Mouse (Mus musculus): ENCODE data around the gene Hoxb6.
A peak's percentile ranks its signal among the peaks of the same experiment; 100 is the strongest.

The Hoxb6 gene

GRCm38 (mm10) chr11:96285771-96286738 is 6.2 kb upstream of the Hoxb6 start, which contains the start of gene Hoxb7:
Gene Hoxb7, plus strand, starts transcription at chr11:96286623.
- DNase-seq = peak; percentile 93 to 95

GRCm38 (mm10) chr11:96286739-96287385 is 5.4 kb upstream of the Hoxb6 start:
- DNase-seq = peak; percentile 70 to 86

GRCm38 (mm10) chr11:96287411-96287810 is 4.9 kb upstream of the Hoxb6 start:
- DNase-seq = no peak

GRCm38 (mm10) chr11:96288455-96289221 is 3.6 kb upstream of the Hoxb6 start:
- DNase-seq = no peak

- DNase-seq = peak in 1 of 2 experiments; percentile 64
These were observed 3.0 kb upstream of the Hoxb6 start for GRCm38 (mm10) chr11:96289293-96289692.

GRCm38 (mm10) chr11:96289837-96290236 is 2.4 kb upstream of the Hoxb6 start:
- DNase-seq = no peak

- DNase-seq = peak in 1 of 2 experiments; percentile 65
These were observed 1.4 kb upstream of the Hoxb6 start for GRCm38 (mm10) chr11:96290705-96291355.

GRCm38 (mm10) chr11:96292565-96293301 is 457 bp downstream of the Hoxb6 start:
- peak; percentile 69 for DNase-seq

- DNase-seq = peak; percentile 57 to 75
These were observed 1.1 kb downstream of the Hoxb6 start for GRCm38 (mm10) chr11:96293302-96293921.

GRCm38 (mm10) chr11:96294245-96295091 is 2.2 kb downstream of the Hoxb6 start:
- peak; percentile 92 to 96 for DNase-seq

GRCm38 (mm10) chr11:96295092-96295835 is 3.0 kb downstream of the Hoxb6 start:
- peak; percentile 89 to 94 for DNase-seq

- DNase-seq = no peak
These were observed 4.7 kb downstream of the Hoxb6 start for GRCm38 (mm10) chr11:96296997-96297396.

GRCm38 (mm10) chr11:96297428-96297827 is 5.2 kb downstream of the Hoxb6 start:
- no peak for DNase-seq

- DNase-seq = no peak
These were observed 5.8 kb downstream of the Hoxb6 start for GRCm38 (mm10) chr11:96297968-96298635.

- peak; percentile 93 to 96 for DNase-seq
These were observed 6.8 kb downstream of the Hoxb6 start for GRCm38 (mm10) chr11:96298895-96299667.

- DNase-seq = peak in 1 of 2 experiments; percentile 54
These were observed 7.5 kb downstream of the Hoxb6 start for GRCm38 (mm10) chr11:96299781-96300180.

GRCm38 (mm10) chr11:96300354-96301063 is 8.2 kb downstream of the Hoxb6 start:
- peak; percentile 70 to 82 for DNase-seq
